Mouse (Mus musculus) naive thymus-derived CD4-positive, alpha-beta T cell, adult 2 months (primary cell): Measurements from ENCODE around the gene Rab25.

Experiments
- DNase-seq: peaks from one replicate; pipeline ENCODE4 v3.0.0-alpha.2; 2011; ENCODE audit warnings: low read depth

Gene Rab25

GRCm38 (mm10) chr3:88541622-88542401, 6.3 kb downstream of the Rab25 start:
- no peak for DNase-seq

- DNase-seq = no peak
Observed at GRCm38 (mm10) chr3:88540085-88540484, 8.0 kb downstream of the Rab25 start.

DNA sequence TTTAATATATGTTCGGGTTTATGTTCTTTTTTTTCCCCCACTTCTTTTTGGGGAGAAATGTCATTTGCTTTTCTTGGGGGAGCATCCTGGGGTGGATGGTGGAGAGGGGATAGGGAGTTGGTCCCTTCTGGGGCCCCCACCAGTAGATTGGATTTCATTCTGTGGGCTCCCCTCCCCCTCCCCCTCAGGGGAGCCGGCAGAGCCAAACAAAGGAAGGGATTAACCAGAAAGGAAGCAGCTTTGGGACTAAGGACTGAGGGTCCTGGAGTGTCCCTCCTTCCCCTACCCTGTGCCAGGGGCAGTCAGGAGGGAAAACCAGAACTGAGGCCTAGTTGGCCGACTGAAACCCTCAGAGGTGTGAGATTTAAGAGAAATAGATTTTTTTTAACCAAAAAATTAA, 8.7 kb downstream of the Rab25 start:
- DNase-seq = no peak

- DNase-seq = no peak
Observed at GRCm38 (mm10) chr3:88538271-88539145, 9.6 kb downstream of the Rab25 start.

GRCm38 (mm10) chr3:88537146-88537545, 11.0 kb downstream of the Rab25 start:
- no peak for DNase-seq

GRCm38 (mm10) chr3:88536103-88536930, 11.8 kb downstream of the Rab25 start:
- no peak for DNase-seq

- no peak for DNase-seq
Observed at GRCm38 (mm10) chr3:88535527-88535926, 12.6 kb downstream of the Rab25 start.

- DNase-seq = no peak
Observed at GRCm38 (mm10) chr3:88535005-88535404, 13.1 kb downstream of the Rab25 start.

DNA sequence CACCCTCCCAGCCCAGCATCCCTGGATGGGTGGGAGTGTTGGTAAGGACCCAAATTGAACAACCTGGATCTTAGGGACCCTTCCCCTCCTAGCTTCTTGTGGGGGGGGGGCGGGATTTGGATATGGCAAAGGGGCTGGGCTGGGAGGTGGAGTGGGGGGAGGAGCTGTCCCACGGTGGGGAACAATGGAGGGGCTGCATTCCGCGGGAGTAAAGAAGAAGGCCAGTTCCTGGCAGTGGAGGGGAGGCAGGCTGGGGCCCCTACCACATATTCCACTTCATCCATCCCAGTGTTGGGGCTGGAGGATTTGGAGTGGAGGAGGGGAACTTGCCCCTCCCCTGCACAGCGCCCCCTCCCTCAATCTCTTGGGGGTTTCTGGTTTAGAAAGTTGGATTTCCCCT, 14.4 kb downstream of the Rab25 start:
- no peak for DNase-seq

GRCm38 (mm10) chr3:88532689-88533511, 15.2 kb downstream of the Rab25 start:
- no peak for DNase-seq

GRCm38 (mm10) chr3:88532299-88532674, 15.8 kb downstream of the Rab25 start, which contains the start of gene Mex3a:
Gene Mex3a (plus strand): TSS chr3:88532395.
- DNase-seq = no peak

DNA sequence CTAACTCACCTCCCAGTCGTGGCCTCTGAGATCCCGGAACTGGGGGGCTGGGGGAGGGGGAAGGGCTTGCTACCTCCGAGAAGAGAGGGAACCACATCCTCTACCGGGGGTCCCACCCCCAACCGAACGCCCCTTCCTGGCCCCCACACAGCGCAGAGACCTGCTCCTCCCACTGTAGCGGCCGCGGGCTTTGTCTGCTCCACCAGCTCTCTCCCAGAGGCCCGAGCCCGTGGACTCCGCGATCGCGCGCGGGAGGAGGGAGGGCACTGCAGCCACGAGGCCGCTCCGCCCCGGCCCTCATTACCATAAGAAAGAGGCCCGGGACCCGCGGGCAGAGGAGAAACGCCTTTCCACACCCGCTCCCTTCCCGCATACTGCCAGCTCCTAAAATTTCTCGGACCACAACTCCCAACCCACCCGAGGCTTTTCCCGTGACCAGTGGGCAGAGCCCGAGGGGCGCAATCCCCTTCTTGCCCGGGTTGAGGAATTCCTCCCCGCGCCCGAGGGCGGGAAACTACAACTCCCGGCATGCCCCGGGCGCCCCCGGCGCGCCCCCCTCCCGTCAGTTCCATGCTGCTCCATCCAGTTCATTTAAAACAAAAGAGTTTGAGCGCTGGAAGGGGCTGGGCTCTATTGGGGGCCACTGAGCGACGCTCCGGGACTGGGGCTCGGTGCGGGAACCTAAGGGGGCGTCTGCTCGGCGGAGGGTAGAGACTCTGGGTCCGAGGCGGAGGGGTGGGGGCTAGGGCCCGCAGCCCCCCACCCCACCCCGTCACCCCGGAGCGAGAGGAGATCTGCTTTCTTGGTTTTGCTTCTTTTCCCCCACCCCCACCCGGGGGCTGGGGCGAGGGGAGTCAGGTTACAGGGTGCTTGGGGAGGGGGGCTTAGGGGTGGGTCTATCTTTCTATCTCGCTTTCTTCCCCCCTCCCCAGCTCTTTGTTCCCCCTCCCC, 16.5 kb downstream of the Rab25 start:
- peak; percentile 82 for DNase-seq

- DNase-seq = no peak
Observed at GRCm38 (mm10) chr3:88530082-88530864, 17.8 kb downstream of the Rab25 start.

DNA sequence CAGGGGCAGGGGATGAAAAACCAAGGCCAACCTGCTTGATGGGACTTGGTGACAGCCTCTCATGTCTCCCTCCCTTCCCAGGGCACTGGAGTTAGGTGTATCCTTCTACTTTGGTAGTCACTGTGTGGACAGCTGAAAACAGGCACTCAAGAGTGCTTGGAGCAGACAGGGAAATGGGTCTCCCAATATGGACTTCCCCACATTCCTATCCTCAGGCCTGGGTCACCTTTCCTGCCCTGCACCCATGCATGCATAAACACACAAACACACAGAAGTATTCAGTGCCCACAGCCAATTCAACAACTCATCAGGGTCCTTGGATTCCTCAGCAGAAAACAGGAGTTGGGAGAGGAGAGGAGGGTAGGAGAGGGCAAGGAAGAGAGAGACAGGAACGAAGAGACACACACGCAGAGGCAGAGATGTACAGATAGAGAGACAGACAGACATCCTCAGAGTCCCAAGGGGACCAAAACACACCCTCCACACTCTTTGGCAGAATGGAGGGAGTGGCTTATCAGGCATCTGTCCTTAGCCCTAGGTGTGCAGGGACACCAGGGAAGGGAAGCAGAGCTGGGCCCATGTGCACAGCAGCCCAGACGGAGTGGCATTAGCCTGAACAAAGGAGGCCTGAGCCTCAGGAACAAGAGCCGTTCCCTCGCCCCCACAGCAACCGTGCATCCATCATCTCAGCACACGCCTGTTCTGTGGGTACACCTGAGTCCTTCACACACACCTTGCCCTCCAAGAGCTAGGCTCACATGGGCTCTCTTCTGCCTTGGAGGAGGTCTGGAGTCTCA, 18.7 kb downstream of the Rab25 start:
- no peak for DNase-seq

DNA sequence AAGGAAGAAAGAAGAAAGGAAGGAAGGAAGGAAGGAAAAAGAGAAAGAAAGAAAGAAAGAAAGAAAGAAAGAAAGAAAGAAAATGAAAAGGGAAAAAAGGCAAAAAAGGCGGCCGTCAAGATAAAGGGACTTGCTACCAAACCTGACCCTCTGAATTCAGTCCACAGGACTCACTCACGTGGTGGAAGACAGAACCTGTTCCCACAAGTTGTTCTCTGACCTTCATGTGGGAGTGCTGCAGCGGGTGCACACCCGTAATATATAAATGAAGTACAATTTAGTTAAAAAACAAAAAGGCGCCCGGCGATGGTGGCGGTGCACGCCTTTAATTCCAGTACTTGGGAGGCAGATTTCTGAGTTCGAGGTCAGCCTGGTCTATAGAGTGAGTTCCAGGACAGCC, 19.5 kb downstream of the Rab25 start:
- no peak for DNase-seq

DNA sequence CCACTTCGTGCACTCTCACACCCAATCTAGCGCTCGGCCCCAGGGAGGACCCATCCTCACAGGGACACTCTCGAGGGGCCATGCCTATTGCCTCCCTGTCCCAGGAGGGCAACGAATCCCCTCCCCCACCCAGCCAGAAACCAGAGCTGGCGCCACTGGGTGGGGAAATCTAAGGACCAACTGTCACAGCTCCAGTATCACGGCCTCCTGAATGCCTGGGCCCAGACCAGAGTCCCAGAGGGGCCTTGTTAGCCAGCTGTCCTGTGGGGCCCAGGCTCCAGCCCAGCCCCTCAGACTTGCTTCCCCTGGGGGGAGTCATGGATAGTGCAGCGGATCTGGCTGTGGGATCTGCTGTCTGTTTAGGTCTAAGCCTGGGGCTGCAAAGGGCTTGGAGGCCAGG, 20.5 kb downstream of the Rab25 start:
- DNase-seq = no peak

DNA sequence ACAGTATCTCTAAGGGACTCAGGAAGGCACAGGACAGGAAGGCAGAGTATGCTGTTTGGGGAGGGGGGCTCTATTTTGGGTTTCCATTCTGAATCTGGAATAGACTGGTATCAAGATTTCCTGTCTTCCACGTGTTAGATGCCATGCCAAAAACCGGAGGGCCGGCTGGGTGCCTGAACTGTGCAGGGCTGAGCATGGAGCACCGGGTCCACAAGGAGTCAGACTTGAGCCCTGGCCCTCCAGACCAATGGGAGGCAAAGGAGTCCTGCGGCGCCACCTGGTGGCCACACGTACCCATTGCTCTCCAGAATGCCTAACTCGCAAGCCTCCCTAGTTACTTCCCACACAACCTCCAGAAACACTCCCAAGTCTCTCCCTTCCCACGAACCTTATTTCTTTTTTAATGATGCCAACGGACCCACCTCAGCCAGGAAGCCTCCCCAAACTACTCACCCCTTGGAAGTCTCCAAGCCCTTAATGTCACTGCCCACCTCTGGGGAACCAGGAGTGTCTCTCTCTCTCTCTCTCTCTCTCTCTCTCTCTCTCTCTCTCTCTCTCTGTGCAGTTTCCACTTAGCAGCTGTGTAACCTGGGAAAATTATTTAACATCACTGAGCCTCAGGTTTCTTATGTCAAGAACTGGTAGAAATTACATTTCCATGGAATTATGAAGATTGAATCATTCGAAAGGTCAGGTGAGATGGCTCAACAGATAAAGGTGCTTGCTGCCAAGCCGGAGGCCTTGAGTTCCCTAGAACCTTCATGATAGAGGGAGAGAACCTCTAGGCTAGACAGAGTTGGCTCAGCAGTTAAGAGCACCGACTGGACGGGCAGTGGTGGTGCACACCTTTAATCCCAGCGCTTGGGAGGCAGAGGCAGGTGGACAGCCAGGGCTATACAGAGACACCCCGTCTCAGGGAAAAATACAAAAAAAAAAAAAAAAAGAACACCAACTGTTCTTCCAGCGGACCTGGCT, 21.7 kb downstream of the Rab25 start:
- DNase-seq = peak; percentile 92
